Mouse (Mus musculus) ES-E14 (cell line): ENCODE results near the gene Incenp. TPM values are rescaled to one million over a fixed set of nuclear protein-coding genes. Genes with fewer than 3 reads are reported as not detected.
A peak's percentile ranks its signal among the peaks of the same experiment; 100 is the strongest.

ENCODE experiments used
- DNase-seq: peaks from one replicate; pipeline ENCODE4 v3.0.0-alpha.2; 2013; ENCODE audit warnings: low read depth, low spot score
- H3K27ac ChIP-seq: 2 replicates; pipeline ENCODE4 v1.5.1; 2012; ENCODE audit warnings: low read depth, mild to moderate bottlenecking, low read length, moderate library complexity, mixed read lengths; ENCODE audit not compliant: poor library complexity, insufficient read depth, severe bottlenecking
- H3K36me3 ChIP-seq: 2 replicates; pipeline ENCODE4 v1.6.1; 2012; ENCODE audit warnings: mild to moderate bottlenecking, low read length, moderate library complexity, mixed read lengths; ENCODE audit not compliant: control insufficient read depth, poor library complexity, insufficient read depth, severe bottlenecking
- H3K4me1 ChIP-seq, 2 experiments: fragments of 150-350 bp in 1 of 2; sonication (generic) in 1 of 2; 2 replicates each; pipeline ENCODE4 v1.6.1; 2012; ENCODE audit warnings: low read length in 2 of 2, mild to moderate bottlenecking in 1 of 2, mixed read lengths in 1 of 2; ENCODE audit not compliant: control insufficient read depth in 2 of 2, insufficient read depth in 2 of 2, poor library complexity in 1 of 2
- H3K4me3 ChIP-seq, 2 experiments: fragments of 150-350 bp in 1 of 2; sonication (generic) in 1 of 2; 2 replicates each; pipeline ENCODE4 v1.5.1; 2012; ENCODE audit warnings: low read length in 2 of 2, low read depth in 1 of 2, mild to moderate bottlenecking in 1 of 2, mixed read lengths in 1 of 2; ENCODE audit not compliant: insufficient read depth in 1 of 2, poor library complexity in 1 of 2, severe bottlenecking in 1 of 2
- H3K9ac ChIP-seq: 2 replicates; pipeline ENCODE4 v1.6.1; 2012; ENCODE audit warnings: low read depth, mild to moderate bottlenecking, low read length, mixed read lengths; ENCODE audit not compliant: poor library complexity, insufficient read depth, severe bottlenecking
- H3K9me3 ChIP-seq: fragments of 150-350 bp; sonication (generic); 2 replicates; pipeline ENCODE4 v1.6.1; 2012; ENCODE audit warnings: low read depth, mild to moderate bottlenecking, low read length; ENCODE audit not compliant: control insufficient read depth, insufficient read depth
- CHD2 ChIP-seq: IDR thresholded peaks from 2 replicates; pipeline ENCODE4 v1.6.1; 2014; ENCODE audit warnings: mild to moderate bottlenecking, low read depth, low read length, inconsistent platforms
- HCFC1 ChIP-seq: IDR thresholded peaks from 2 replicates; pipeline ENCODE4 v1.6.1; 2012; ENCODE audit warnings: low read length, inconsistent platforms, borderline replicate concordance; ENCODE audit not compliant: insufficient read depth
- MAFK ChIP-seq: IDR thresholded peaks from 2 replicates; pipeline ENCODE4 v1.6.1; 2014; ENCODE audit warnings: mild to moderate bottlenecking, low read depth, low read length, inconsistent platforms; ENCODE audit not compliant: insufficient read depth
- ZC3H11A ChIP-seq: IDR thresholded peaks from 2 replicates; pipeline ENCODE4 v1.6.1; 2012; ENCODE audit warnings: low read depth, mild to moderate bottlenecking, inconsistent platforms, low read length, borderline replicate concordance
- ZNF384 ChIP-seq: IDR thresholded peaks from 2 replicates; pipeline ENCODE4 v1.6.1; 2012; ENCODE audit warnings: low read depth, low read length, inconsistent platforms
- in situ Hi-C, 2 experiments: fragments of 600-800 bp; cut with MboI; formaldehyde crosslinking; loops; one replicate each; pipeline ENCODE4 v1.15.1; 2025; ENCODE audit warnings: low sequenced_read_pairs in 2 of 2, inconsistent platforms in 1 of 2; ENCODE audit not compliant: unreplicated experiment in 2 of 2
- total RNA-seq: library from RNA; depleted of rRNA; stranded (reverse); fragments of 300-350 nt; gene quantifications from 2 replicates; pipeline ENCODE4 v1.2.3, GENCODE M21; 2012; rRNA removed

Incenp gene
- total RNA-seq: 107 and 140 TPM in 2 replicates

GRCm38 (mm10) chr19:9899072-9899779 lies at the start of gene Incenp:
TSS of gene Incenp (minus strand) at chr19:9899551.
- in situ Hi-C loops: loop anchor here in 1 of 2 experiments (25.0 kb wide), 1 partner anchor 713 kb away; the partner anchor contains the start of genes Ddb1 and Tkfc
- H3K4me1 ChIP-seq: peaks cover 10 to 14% of the 10 kb centered on the region in 2 experiments; a peak in 2 of 4 replicates

GRCm38 (mm10) chr19:9946986-9947385 lies 47.6 kb upstream of the Incenp start:
- TF ChIP-seq HCFC1 (no peak), ZC3H11A (no peak), MAFK (no peak)
- Histone ChIP-seq H3K27ac (no peak overlapping the region), H3K4me3 (no peak overlapping the region), H3K9ac (no peak overlapping the region), H3K9me3 (no peaks in the 10 kb centered on the region), H3K36me3 (no peaks in the 10 kb centered on the region), H3K4me1 (peaks cover 3 to 6% of the 10 kb centered on the region in 2 experiments; a peak in 1 of 4 replicates)
- DNase-seq: no peak
- in situ Hi-C loops: no loop called here

More at GRCm38 (mm10) chr19:9899072-9899779, at the start of gene Incenp:
- H3K4me3 ChIP-seq: peak within 1 kb of the TSS; percentile 87 to 94
- peak; percentile 97 for DNase-seq
- peaks cover 20% of the 10 kb centered on the region for H3K36me3 ChIP-seq
- peak within 1 kb of the TSS; percentile 83 for H3K27ac ChIP-seq
- TF ChIP-seq ZC3H11A: no peak
- TF ChIP-seq CHD2: peak; percentile 89
- H3K9me3 ChIP-seq: no peaks in the 10 kb centered on the region
- peak within 1 kb of the TSS; percentile 95 for H3K9ac ChIP-seq

- no peak overlapping the region for H3K4me3 ChIP-seq
- in situ Hi-C loops: no loop called here
- no peaks in the 10 kb centered on the region for H3K9me3 ChIP-seq
- no peak for DNase-seq
- H3K9ac ChIP-seq: no peak overlapping the region
- peaks cover 3 to 11% of the 10 kb centered on the region in 2 experiments; a peak in 1 of 4 replicates for H3K4me1 ChIP-seq
- TF ChIP-seq ZNF384: no peak
- TF ChIP-seq ZC3H11A: no peak
- no peak for TF ChIP-seq CHD2
- TF ChIP-seq MAFK: no peak
- TF ChIP-seq HCFC1: no peak
- H3K27ac ChIP-seq: no peak overlapping the region
- no peaks in the 10 kb centered on the region for H3K36me3 ChIP-seq
Observed at GRCm38 (mm10) chr19:9945800-9946564, 46.6 kb upstream of the Incenp start.

- Histone ChIP-seq H3K4me3 (no peak overlapping the region), H3K4me1 (peaks cover 22 to 24% of the 10 kb centered on the region in 2 experiments), H3K36me3 (no peaks in the 10 kb centered on the region), H3K27ac (no peak overlapping the region), H3K9me3 (no peaks in the 10 kb centered on the region), H3K9ac (no peak overlapping the region)
- in situ Hi-C loops: no loop called here
- DNase-seq: no peak
- TF ChIP-seq ZC3H11A: no peak
- no peak for TF ChIP-seq ZNF384
- 0 out of 2 replicates have a peak, but pooled peaks have one; percentile 36 for TF ChIP-seq MAFK
- no peak for TF ChIP-seq CHD2
Observed at GRCm38 (mm10) chr19:9942539-9943533, 43.5 kb upstream of the Incenp start.
